ENCODE assay signal across 7 mouse cellular contexts in genomic region chr4:152126026-152126920, GRCm38 (mm10). TPM values are rescaled to one million over a fixed set of nuclear protein-coding genes. Genes with fewer than 3 reads are reported as not detected.
DNase-seq lines count a peak whose midpoint lies in the region; ATAC-seq and TF ChIP-seq lines count a peak whose summit lies in the region.

No protein-coding gene starts in this region.

- H3K9ac ChIP-seq in heart, embryonic 11.5 days (ENCODE audit: low read depth, low read length) = peak overlapping the region; percentile 46; the same call in 1 of the 2 replicates
- H3K9ac ChIP-seq in limb, embryonic 15.5 days = no peak overlapping the region
- no peak overlapping the region for H3K9ac ChIP-seq in stomach, embryonic 14.5 days (replicated peaks; ENCODE audit: low read depth, low read length)

- H3K4me3 ChIP-seq in thymus, adult 2 months (ENCODE audit: control insufficient read depth, insufficient read depth, low read length) = peak overlapping the region; percentile 49
- H3K4me3 ChIP-seq in heart, embryonic 11.5 days (ENCODE audit: low read depth, low read length) = peak overlapping the region; percentile 40
- H3K4me3 ChIP-seq in limb, embryonic 15.5 days = peak overlapping the region; percentile 27
- peak overlapping the region; percentile 17 for H3K4me3 ChIP-seq in stomach, embryonic 14.5 days (ENCODE audit: low read depth, low read length)

- no peak for TF ChIP-seq CTCF in thymus, adult 2 months (IDR thresholded peaks at IDR 0.05; ENCODE audit: borderline replicate concordance, control insufficient read depth, extremely low read depth, insufficient read depth, low read length, poor library complexity)

- H3K27ac ChIP-seq in thymus, adult 2 months (ENCODE audit: control insufficient read depth, insufficient read depth, low read length) = no peak overlapping the region
- no peak overlapping the region for H3K27ac ChIP-seq in heart, embryonic 11.5 days (ENCODE audit: low read depth, low read length)
- H3K27ac ChIP-seq in limb, embryonic 15.5 days = no peak overlapping the region
- no peak overlapping the region for H3K27ac ChIP-seq in stomach, embryonic 14.5 days (ENCODE audit: low read length)

- no peaks in the 10 kb centered on the region for H3K36me3 ChIP-seq in thymus, adult 2 months (ENCODE audit: control insufficient read depth, insufficient read depth, low read length)
- no peaks in the 10 kb centered on the region for H3K36me3 ChIP-seq in heart, embryonic 11.5 days (ENCODE audit: control insufficient read depth, insufficient read depth, low read length)
- H3K36me3 ChIP-seq in limb, embryonic 15.5 days = no peaks in the 10 kb centered on the region
- H3K36me3 ChIP-seq in stomach, embryonic 14.5 days (ENCODE audit: control insufficient read depth, insufficient read depth, low read length) = no peaks in the 10 kb centered on the region

- peaks cover 14% of the 10 kb centered on the region; the same call in 1 of the 2 replicates for H3K27me3 ChIP-seq in thymus, adult 2 months (ENCODE audit: control insufficient read depth, insufficient read depth, low read length)
- peaks cover 99% of the 10 kb centered on the region for H3K27me3 ChIP-seq in heart, embryonic 11.5 days (ENCODE audit: control insufficient read depth, insufficient read depth, low read length)
- peaks cover 100% of the 10 kb centered on the region for H3K27me3 ChIP-seq in limb, embryonic 15.5 days
- H3K27me3 ChIP-seq in stomach, embryonic 14.5 days (ENCODE audit: control insufficient read depth, insufficient read depth, low read length) = peaks cover 84% of the 10 kb centered on the region

- WGBS in thymus, adult 2 months = 22% methylated on average over 64 of the region's 65 CpGs
- WGBS in heart, embryonic 11.5 days (ENCODE audit: insufficient replicate concordance) = 6% methylated on average over 65 of the region's 65 CpGs
- 9% methylated on average over 65 of the region's 65 CpGs for WGBS in limb, embryonic 15.5 days
- 14% methylated on average over 65 of the region's 65 CpGs for WGBS in stomach, embryonic 14.5 days

- DNase-seq in thymus, adult 2 months = no peak
- DNase-seq in thymus, postnatal 10 days (ENCODE audit: low spot score in 2 of 2) = no peak
- DNase-seq in thymus, postnatal 25 days = no peak
- no peak for DNase-seq in gastrocnemius, postnatal 10 days

- 0 out of 2 replicates have a peak, but pooled peaks have one; percentile 5 for TF ChIP-seq POLR2A in thymus, adult 2 months (IDR thresholded peaks at IDR 0.05; ENCODE audit: control insufficient read depth, extremely low read depth, insufficient read depth, low read length, poor library complexity)

- H3K4me1 ChIP-seq in thymus, adult 2 months (replicated peaks; ENCODE audit: control insufficient read depth, insufficient read depth, low read length) = peaks cover 28% of the 10 kb centered on the region
- H3K4me1 ChIP-seq in heart, embryonic 11.5 days (ENCODE audit: control insufficient read depth, insufficient read depth, low read length) = peaks cover 25% of the 10 kb centered on the region
- H3K4me1 ChIP-seq in limb, embryonic 15.5 days = peaks cover 35% of the 10 kb centered on the region
- peaks cover 11% of the 10 kb centered on the region; the same call in 1 of the 2 replicates for H3K4me1 ChIP-seq in stomach, embryonic 14.5 days (ENCODE audit: control insufficient read depth, insufficient read depth, low read length)

- no peaks in the 10 kb centered on the region for H3K9me3 ChIP-seq in heart, embryonic 11.5 days (replicated peaks; ENCODE audit: control insufficient read depth, low read length)
- H3K9me3 ChIP-seq in limb, embryonic 15.5 days = no peaks in the 10 kb centered on the region
- no peaks in the 10 kb centered on the region for H3K9me3 ChIP-seq in stomach, embryonic 14.5 days (ENCODE audit: control insufficient read depth, low read depth, low read length)

- no peak for ATAC-seq in heart, embryonic 11.5 days (replicated peaks; ENCODE audit: insufficient number of reproducible peaks, low FRiP score, low TSS enrichment)
- no peak for ATAC-seq in limb, embryonic 15.5 days (ENCODE audit: insufficient number of reproducible peaks, low FRiP score, low TSS enrichment, low read depth)
- no peak for ATAC-seq in stomach, embryonic 14.5 days (ENCODE audit: insufficient number of reproducible peaks, insufficient read depth, low FRiP score, low read depth)

- H3K4me2 ChIP-seq in heart, embryonic 11.5 days = peak overlapping the region; percentile 62
- H3K4me2 ChIP-seq in limb, embryonic 15.5 days = peak overlapping the region; percentile 44
- peak overlapping the region; percentile 27; the same call in 1 of the 2 replicates for H3K4me2 ChIP-seq in stomach, embryonic 14.5 days (replicated peaks; ENCODE audit: low read depth, low read length)

RNA-seq across cellular contexts. Expression of gene Tnfrsf25, which starts 10.5 kb away (rescaled TPM):
- polyA plus RNA-seq in thymus, adult 2 months (2012; rRNA removed) = 19.9 and 20.6 TPM in 2 replicates
- polyA plus RNA-seq in heart, embryonic 11.5 days (2014; fragmentation: Nextera tagmentation; extraction: Ambion mirVana) = 0.27 and 0.58 TPM in 2 replicates
- polyA plus RNA-seq in limb, embryonic 15.5 days (2015; fragmentation: Nextera tagmentation; extraction: Ambion mirVana) = 1.1 and 1.2 TPM in 2 replicates
- polyA plus RNA-seq in stomach, embryonic 14.5 days (2014; fragmentation: Nextera tagmentation; extraction: Ambion mirVana) = 0.67 and 0.91 TPM in 2 replicates
- total RNA-seq in gastrocnemius, postnatal 10 days (2021) = 1 to 10 TPM in 1 of 2 experiments, under 1 TPM in 1; 0.82 to 2.9 TPM

RNA-seq across cellular contexts. Expression of gene Espn, which starts 25.9 kb away (rescaled TPM):
- polyA plus RNA-seq in thymus, adult 2 months (2012; rRNA removed) = 5.7 and 6.5 TPM in 2 replicates
- polyA plus RNA-seq in heart, embryonic 11.5 days (2014; fragmentation: Nextera tagmentation; extraction: Ambion mirVana) = 0.90 and 1.3 TPM in 2 replicates
- 1.9 and 2.2 TPM in 2 replicates for polyA plus RNA-seq in limb, embryonic 15.5 days (2015; fragmentation: Nextera tagmentation; extraction: Ambion mirVana)
- polyA plus RNA-seq in stomach, embryonic 14.5 days (2014; fragmentation: Nextera tagmentation; extraction: Ambion mirVana) = 10.5 and 10.9 TPM in 2 replicates
- total RNA-seq in gastrocnemius, postnatal 10 days (2021) = 1 to 10 TPM; 1.1 to 1.2 TPM

RNA-seq across cellular contexts. Expression of gene Hes2, which starts 32.4 kb away (rescaled TPM):
- polyA plus RNA-seq in thymus, adult 2 months (2012; rRNA removed) = 0.07 and 0.20 TPM in 2 replicates
- 0.07 TPM in 1 of 2 replicates, not detected in the other for polyA plus RNA-seq in heart, embryonic 11.5 days (2014; fragmentation: Nextera tagmentation; extraction: Ambion mirVana)
- polyA plus RNA-seq in limb, embryonic 15.5 days (2015; fragmentation: Nextera tagmentation; extraction: Ambion mirVana) = 0.12 and 0.14 TPM in 2 replicates
- polyA plus RNA-seq in stomach, embryonic 14.5 days (2014; fragmentation: Nextera tagmentation; extraction: Ambion mirVana) = 0.29 and 0.55 TPM in 2 replicates
- not detected for total RNA-seq in gastrocnemius, postnatal 10 days (2021)

RNA-seq across cellular contexts. Expression of gene Acot7, which starts 51.7 kb away (rescaled TPM):
- 56.6 and 80.8 TPM in 2 replicates for polyA plus RNA-seq in thymus, adult 2 months (2012; rRNA removed)
- polyA plus RNA-seq in heart, embryonic 11.5 days (2014; fragmentation: Nextera tagmentation; extraction: Ambion mirVana) = 53.1 and 53.6 TPM in 2 replicates
- polyA plus RNA-seq in limb, embryonic 15.5 days (2015; fragmentation: Nextera tagmentation; extraction: Ambion mirVana) = 52.6 and 57.3 TPM in 2 replicates
- polyA plus RNA-seq in stomach, embryonic 14.5 days (2014; fragmentation: Nextera tagmentation; extraction: Ambion mirVana) = 71.4 and 72.4 TPM in 2 replicates
- 10 to 100 TPM; 11.9 to 14.1 TPM for total RNA-seq in gastrocnemius, postnatal 10 days (2021)

RNA-seq across cellular contexts. Expression of gene Plekhg5, which starts 54.0 kb away (rescaled TPM):
- 21.5 and 22.0 TPM in 2 replicates for polyA plus RNA-seq in thymus, adult 2 months (2012; rRNA removed)
- polyA plus RNA-seq in heart, embryonic 11.5 days (2014; fragmentation: Nextera tagmentation; extraction: Ambion mirVana) = 6.6 and 7.0 TPM in 2 replicates
- polyA plus RNA-seq in limb, embryonic 15.5 days (2015; fragmentation: Nextera tagmentation; extraction: Ambion mirVana) = 17.1 and 18.5 TPM in 2 replicates
- polyA plus RNA-seq in stomach, embryonic 14.5 days (2014; fragmentation: Nextera tagmentation; extraction: Ambion mirVana) = 10.4 and 11.5 TPM in 2 replicates
- 10 to 100 TPM; 14.7 to 22.0 TPM for total RNA-seq in gastrocnemius, postnatal 10 days (2021)
